Mouse (Mus musculus): Measurements from ENCODE around the gene Gm29735.
"Not testable (repeated sequence)": the region's sequence is repeated elsewhere in the genome, so short reads cannot be mapped to it uniquely, and the experiment has no call there.

The Gm29735 gene

GRCm38 (mm10) chr7:142157013-142157412, at the start of gene Gm29735:
Gene Gm29735 (minus strand): TSS chr7:142157113.
- not testable (repeated sequence) for DNase-seq (ENCODE audit: low read depth)

- DNase-seq (ENCODE audit: low read depth), result no peak
These were observed 48.6 kb upstream of the Gm29735 start for GRCm38 (mm10) chr7:142205488-142205887.

GRCm38 (mm10) chr7:142201064-142201463, 44.2 kb upstream of the Gm29735 start, which contains the start of gene Krtap5-3:
Gene Krtap5-3 (plus strand): TSS chr7:142201364.
- DNase-seq (ENCODE audit: low read depth), result no peak

- DNase-seq (ENCODE audit: low read depth), result peak; percentile 16
These were observed 41.8 kb upstream of the Gm29735 start for GRCm38 (mm10) chr7:142198748-142199147.

- no peak for DNase-seq (ENCODE audit: low read depth)
These were observed 33.4 kb upstream of the Gm29735 start, which contains the start of gene Gm10153 for GRCm38 (mm10) chr7:142190289-142190688. Gene Gm10153 (minus strand): TSS chr7:142190389.

- no peak for DNase-seq (ENCODE audit: low read depth)
These were observed 31.2 kb upstream of the Gm29735 start for GRCm38 (mm10) chr7:142188156-142188555.

- DNase-seq (ENCODE audit: low read depth), result no peak
These were observed 24.1 kb upstream of the Gm29735 start for GRCm38 (mm10) chr7:142181021-142181420.

GRCm38 (mm10) chr7:142178685-142179084, 21.8 kb upstream of the Gm29735 start:
- DNase-seq (ENCODE audit: low read depth), result no peak

GRCm38 (mm10) chr7:142175905-142176304, 19.0 kb upstream of the Gm29735 start, which contains the start of gene Krtap5-2:
Gene Krtap5-2 (minus strand): TSS chr7:142176005.
- DNase-seq (ENCODE audit: low read depth), result not testable (repeated sequence)

- peak; percentile 56 for DNase-seq (ENCODE audit: low read depth)
These were observed 12.9 kb upstream of the Gm29735 start for GRCm38 (mm10) chr7:142169836-142170235.

GRCm38 (mm10) chr7:142165639-142166038, 8.7 kb upstream of the Gm29735 start, which contains the start of gene Gm4553:
Gene Gm4553 (minus strand): TSS chr7:142165739.
- DNase-seq (ENCODE audit: low read depth), result not testable (repeated sequence)

GRCm38 (mm10) chr7:142159366-142159765, 2.5 kb upstream of the Gm29735 start:
- no peak for DNase-seq (ENCODE audit: low read depth)

GRCm38 (mm10) chr7:142155308-142155707, 1.6 kb downstream of the Gm29735 start:
- DNase-seq (ENCODE audit: low read depth), result no peak

GRCm38 (mm10) chr7:142152191-142152590, 4.7 kb downstream of the Gm29735 start:
- DNase-seq (ENCODE audit: low read depth), result no peak

GRCm38 (mm10) chr7:142148633-142149032, 8.3 kb downstream of the Gm29735 start:
- no peak for DNase-seq (ENCODE audit: low read depth)

GRCm38 (mm10) chr7:142146033-142146432, 10.9 kb downstream of the Gm29735 start:
- DNase-seq (ENCODE audit: low read depth), result peak; percentile 77

GRCm38 (mm10) chr7:142145413-142145940, 11.4 kb downstream of the Gm29735 start:
- no peak for DNase-seq (ENCODE audit: low read depth)

- no peak for DNase-seq (ENCODE audit: low read depth)
These were observed 12.4 kb downstream of the Gm29735 start, which contains the start of gene Gm45337 for GRCm38 (mm10) chr7:142144507-142144906. Gene Gm45337 (minus strand): TSS chr7:142144607.

GRCm38 (mm10) chr7:142143506-142144010, 13.4 kb downstream of the Gm29735 start:
- not testable (repeated sequence) for DNase-seq (ENCODE audit: low read depth)

- DNase-seq (ENCODE audit: low read depth), result peak; percentile 11
These were observed 16.2 kb downstream of the Gm29735 start for GRCm38 (mm10) chr7:142140696-142141095.

GRCm38 (mm10) chr7:142135934-142136333, 21.0 kb downstream of the Gm29735 start, which contains the start of gene Gm39115:
Gene Gm39115 (minus strand): TSS chr7:142136034.
- not testable (repeated sequence) for DNase-seq (ENCODE audit: low read depth)

GRCm38 (mm10) chr7:142134206-142134995, 22.5 kb downstream of the Gm29735 start:
- peak; percentile 38 for DNase-seq (ENCODE audit: low read depth)

- no peak for DNase-seq (ENCODE audit: low read depth)
These were observed 28.1 kb downstream of the Gm29735 start for GRCm38 (mm10) chr7:142128843-142129242.

Measured in NIH3T3 (cell line).